In the genomic region with DNA sequence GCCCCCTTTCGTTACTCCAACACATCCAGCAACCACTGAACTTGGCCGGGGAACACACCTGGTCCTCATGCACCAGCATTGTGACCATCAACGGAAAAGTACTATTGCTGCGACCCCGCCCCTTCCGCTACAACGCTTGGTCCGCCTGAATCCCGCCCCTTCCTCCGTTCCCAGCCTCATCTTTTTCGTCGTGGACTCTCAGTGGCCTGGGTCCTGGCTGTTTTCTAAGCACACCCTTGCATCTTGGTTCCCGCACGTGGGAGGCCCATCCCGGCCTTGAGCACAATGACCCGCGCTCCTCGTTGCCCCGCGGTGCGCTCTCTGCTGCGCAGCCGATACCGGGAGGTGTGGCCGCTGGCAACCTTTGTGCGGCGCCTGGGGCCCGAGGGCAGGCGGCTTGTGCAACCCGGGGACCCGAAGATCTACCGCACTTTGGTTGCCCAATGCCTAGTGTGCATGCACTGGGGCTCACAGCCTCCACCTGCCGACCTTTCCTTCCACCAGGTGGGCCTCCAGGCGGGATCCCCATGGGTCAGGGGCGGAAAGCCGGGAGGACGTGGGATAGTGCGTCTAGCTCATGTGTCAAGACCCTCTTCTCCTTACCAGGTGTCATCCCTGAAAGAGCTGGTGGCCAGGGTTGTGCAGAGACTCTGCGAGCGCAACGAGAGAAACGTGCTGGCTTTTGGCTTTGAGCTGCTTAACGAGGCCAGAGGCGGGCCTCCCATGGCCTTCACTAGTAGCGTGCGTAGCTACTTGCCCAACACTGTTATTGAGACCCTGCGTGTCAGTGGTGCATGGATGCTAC, we compare ENCODE assay signal across 8 mouse cellular contexts. TPM values are rescaled to one million over a fixed set of nuclear protein-coding genes. Genes with fewer than 3 reads are reported as not detected.
DNase-seq lines count a peak whose midpoint lies in the region; ATAC-seq and TF ChIP-seq lines count a peak whose summit lies in the region.

A gene (plus strand): TSS at position 167 of the 805 bp plus-strand sequence.

- H3K4me3 ChIP-seq in embryonic facial prominence, embryonic 13.5 days: peak within 1 kb of the TSS; percentile 69
- H3K4me3 ChIP-seq in lung, postnatal 0 days (ENCODE audit: low read depth, low read length): peak within 1 kb of the TSS; percentile 46

- peak; percentile 67 for DNase-seq in adrenal gland, postnatal 25 days
- peak; percentile 16 to 33 for DNase-seq in heart, postnatal 14 days
- DNase-seq in kidney, postnatal 4 days: peak; percentile 73 to 84
- peak; percentile 64 for DNase-seq in lung, postnatal 0 days (ENCODE audit: low spot score)
- DNase-seq in ovary, postnatal 14 days (ENCODE audit: low spot score): peak; percentile 33
- peak; percentile 81 for DNase-seq in thymus, postnatal 4 days

- no peak within 1 kb of the TSS for H3K27ac ChIP-seq in embryonic facial prominence, embryonic 13.5 days
- no peak within 1 kb of the TSS for H3K27ac ChIP-seq in lung, postnatal 0 days (ENCODE audit: low read length)

- intact Hi-C loops in heart, postnatal 14 days (cut with DNase I): loop anchor here (5.0 kb wide), 2 partner anchors 115 to 200 kb away; no protein-coding TSS in a partner anchor

- H3K27me3 ChIP-seq in embryonic facial prominence, embryonic 13.5 days: no peaks in the 10 kb centered on the region
- no peaks in the 10 kb centered on the region for H3K27me3 ChIP-seq in lung, postnatal 0 days (replicated peaks; ENCODE audit: insufficient read depth, low read length)

- 8% methylated on average over 47 of the region's 47 CpGs for WGBS in embryonic facial prominence, embryonic 13.5 days
- 10% methylated on average over 47 of the region's 47 CpGs for WGBS in lung, postnatal 0 days

- TF ChIP-seq CTCF in lung, postnatal 0 days (IDR thresholded peaks at IDR 0.05): peak; percentile 61

- peaks cover 11% of the 10 kb centered on the region for H3K36me3 ChIP-seq in embryonic facial prominence, embryonic 13.5 days
- no peaks in the 10 kb centered on the region for H3K36me3 ChIP-seq in lung, postnatal 0 days (ENCODE audit: insufficient read depth, low read length)

- H3K4me2 ChIP-seq in embryonic facial prominence, embryonic 13.5 days: peak within 1 kb of the TSS; percentile 95
- H3K4me2 ChIP-seq in lung, postnatal 0 days (replicated peaks; ENCODE audit: low read depth, low read length): peak within 1 kb of the TSS; percentile 83

- peak; percentile 91 for ATAC-seq in CD4-positive, CD25-positive, alpha-beta regulatory T cell, adult 4 months
- ATAC-seq in embryonic facial prominence, embryonic 13.5 days (ENCODE audit: insufficient number of reproducible peaks, insufficient read depth, low FRiP score, low TSS enrichment, low read depth): peak; percentile 67
- peak; percentile 85 for ATAC-seq in lung, postnatal 0 days

- H3K9me3 ChIP-seq in embryonic facial prominence, embryonic 13.5 days: no peaks in the 10 kb centered on the region
- H3K9me3 ChIP-seq in lung, postnatal 0 days (ENCODE audit: low read length): no peaks in the 10 kb centered on the region

- H3K9ac ChIP-seq in embryonic facial prominence, embryonic 13.5 days: peak within 1 kb of the TSS; percentile 87
- peak within 1 kb of the TSS; percentile 26; the same call in 1 of the 2 replicates for H3K9ac ChIP-seq in lung, postnatal 0 days (replicated peaks; ENCODE audit: low read depth)

- TF ChIP-seq EP300 in lung, postnatal 0 days (IDR thresholded peaks at IDR 0.05): no peak

- peaks cover 39% of the 10 kb centered on the region for H3K4me1 ChIP-seq in embryonic facial prominence, embryonic 13.5 days
- peaks cover 4% of the 10 kb centered on the region; the same call in 1 of the 2 replicates for H3K4me1 ChIP-seq in lung, postnatal 0 days (ENCODE audit: insufficient read depth, low read depth, low read length)

RNA-seq across cellular contexts. Expression of the gene that starts here (rescaled TPM):
- 1 to 10 TPM; 2.8 to 3.6 TPM for polyA plus RNA-seq in CD4-positive, CD25-positive, alpha-beta regulatory T cell, adult 4 months (2017; shearing (Covaris generic))
- total RNA-seq in adrenal gland, postnatal 25 days (2021): 9.4 and 10.6 TPM in 2 replicates
- polyA plus RNA-seq in embryonic facial prominence, embryonic 13.5 days (2015; fragmentation: Nextera tagmentation; extraction: Ambion mirVana): 8.4 and 9.1 TPM in 2 replicates
- under 1 TPM; 0.14 to 0.41 TPM for total RNA-seq in heart, postnatal 14 days (2021)
- 0.43 and 0.94 TPM in 2 replicates for polyA plus RNA-seq in lung, postnatal 0 days (2015; fragmentation: Nextera tagmentation; extraction: Ambion mirVana)

Comparison
In these comparisons a context has a peak if more than half of its experiments do, and no peak if none do; other contexts are left out.
1. Peak in DNase-seq in heart, postnatal 14 days; RNA of the gene not detected or under 1 TPM.
2. Peak in DNase-seq, ATAC-seq, H3K4me3 ChIP-seq, H3K9ac ChIP-seq and H3K4me2 ChIP-seq in lung, postnatal 0 days; RNA of the gene not detected or under 1 TPM.
3. DNase-seq: peak in every context shown above with its lines; median percentile 81 in thymus, postnatal 4 days; 78 in kidney, postnatal 4 days; 67 in adrenal gland, postnatal 25 days; 64 in lung, postnatal 0 days; 33 in ovary, postnatal 14 days; 24 in heart, postnatal 14 days.